Mouse (Mus musculus): ENCODE results near the gene Kdm1a. TPM values are rescaled to one million over a fixed set of nuclear protein-coding genes. Genes with fewer than 3 reads are reported as not detected.

Kdm1a gene
- polyA plus RNA-seq, 1 experiment, result 29.9 TPM

DNA sequence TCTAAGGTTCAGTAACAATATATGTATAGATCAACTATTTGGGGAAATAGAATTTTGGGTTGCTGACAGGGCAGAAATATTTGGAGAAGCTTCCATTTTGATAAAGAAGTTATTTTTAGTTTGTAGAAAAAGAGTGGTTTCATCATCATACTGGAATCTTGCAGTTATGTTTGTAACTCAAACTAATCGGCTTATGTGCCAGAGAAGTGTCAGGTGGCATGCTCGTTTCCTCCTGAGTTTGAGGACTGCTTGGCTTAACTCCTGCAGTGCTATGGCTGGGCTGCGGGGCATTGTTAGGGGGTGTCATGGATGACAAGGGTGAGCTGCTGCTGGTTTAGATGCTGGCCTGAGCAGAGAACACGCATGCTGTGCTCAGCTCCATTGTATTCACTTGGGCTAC is 90.8 kb downstream of the Kdm1a start:
- H3K4me3 ChIP-seq (ENCODE audit: insufficient read depth, low read length), result no peak overlapping the region
- no peak overlapping the region for H3K27ac ChIP-seq (ENCODE audit: insufficient read depth, low read depth, low read length)
- peaks cover 24% of the 10 kb centered on the region for H3K4me1 ChIP-seq (ENCODE audit: control insufficient read depth, insufficient read depth, low read length)
- TF ChIP-seq POLR2A (IDR thresholded peaks at IDR 0.05; ENCODE audit: borderline replicate concordance, low read depth, low read length), result no peak
- TF ChIP-seq CTCF (IDR thresholded peaks at IDR 0.05; ENCODE audit: low read depth, low read length), result no peak

DNA sequence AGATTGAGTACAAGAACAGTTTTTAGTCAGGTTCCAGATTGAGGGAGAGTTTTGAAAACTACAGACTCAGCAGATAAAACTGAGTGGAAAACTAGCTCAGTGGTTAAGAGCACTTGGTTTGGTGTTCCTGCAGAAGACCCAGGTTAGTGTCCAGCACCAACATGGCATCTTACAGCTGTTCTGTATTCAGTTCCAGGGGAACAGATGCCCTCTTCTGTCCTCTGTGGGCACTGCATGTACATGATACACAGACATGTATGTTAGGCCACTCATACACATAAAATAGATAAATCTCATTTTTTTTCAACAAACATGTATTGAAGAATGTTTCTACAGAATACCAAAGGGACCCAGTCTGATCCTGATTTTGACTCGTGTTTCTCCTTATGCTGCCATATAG is 92.7 kb downstream of the Kdm1a start:
- TF ChIP-seq CTCF (IDR thresholded peaks at IDR 0.05; ENCODE audit: low read depth, low read length), result no peak
- TF ChIP-seq POLR2A (IDR thresholded peaks at IDR 0.05; ENCODE audit: borderline replicate concordance, low read depth, low read length), result no peak

GRCm38 (mm10) chr4:136505426-136506215 is 96.9 kb downstream of the Kdm1a start:
- TF ChIP-seq CTCF (IDR thresholded peaks at IDR 0.05; ENCODE audit: low read depth, low read length), result no peak
- TF ChIP-seq POLR2A (IDR thresholded peaks at IDR 0.05; ENCODE audit: borderline replicate concordance, low read depth, low read length), result no peak
- Histone ChIP-seq H3K4me1 (ENCODE audit: control insufficient read depth, insufficient read depth, low read length) (peaks cover 15% of the 10 kb centered on the region), H3K27ac (ENCODE audit: insufficient read depth, low read depth, low read length) (peak overlapping the region; percentile 43), H3K4me3 (ENCODE audit: insufficient read depth, low read length) (no peak overlapping the region)

More for the DNA sequence above, 92.7 kb downstream of the Kdm1a start:
- no peak overlapping the region for H3K27ac ChIP-seq (ENCODE audit: insufficient read depth, low read depth, low read length)
- H3K4me1 ChIP-seq (ENCODE audit: control insufficient read depth, insufficient read depth, low read length), result peaks cover 26% of the 10 kb centered on the region
- H3K4me3 ChIP-seq (ENCODE audit: insufficient read depth, low read length), result no peak overlapping the region

Other genes starting within 250 kb of the Kdm1a start
- not detected in 2 replicates for gene Htr1d, start 179.2 kb downstream of the Kdm1a start, polyA plus RNA-seq (2012; ENCODE audit: insufficient read depth, insufficient read length, missing spikeins)
- gene 6030445D17Rik, start 140.5 kb downstream of the Kdm1a start, polyA plus RNA-seq (2012; ENCODE audit: insufficient read depth, insufficient read length, missing spikeins), result not detected in 2 replicates
- 11.9 and 17.2 TPM in 2 replicates for gene Luzp1, start 133.0 kb downstream of the Kdm1a start, polyA plus RNA-seq (2012; ENCODE audit: insufficient read depth, insufficient read length, missing spikeins)
- gene Tex46, start 7.7 kb upstream of the Kdm1a start, polyA plus RNA-seq (2012; ENCODE audit: insufficient read depth, insufficient read length, missing spikeins), result not detected in 2 replicates
- not detected in 2 replicates for gene Lactbl1, start 19.9 kb upstream of the Kdm1a start, polyA plus RNA-seq (2012; ENCODE audit: insufficient read depth, insufficient read length, missing spikeins)
- not detected in 2 replicates for gene Ephb2, start 233.3 kb upstream of the Kdm1a start, polyA plus RNA-seq (2012; ENCODE audit: insufficient read depth, insufficient read length, missing spikeins)

All from bone marrow macrophage, adult 2 months (primary cell).